Mouse (Mus musculus) kidney, adult 18-20 months (tissue): ENCODE measurements around the gene Pilrb1.

Experiments used
- DNase-seq: peaks from one replicate; pipeline ENCODE4 v3.0.0; 2021

Pilrb1 gene

DNA sequence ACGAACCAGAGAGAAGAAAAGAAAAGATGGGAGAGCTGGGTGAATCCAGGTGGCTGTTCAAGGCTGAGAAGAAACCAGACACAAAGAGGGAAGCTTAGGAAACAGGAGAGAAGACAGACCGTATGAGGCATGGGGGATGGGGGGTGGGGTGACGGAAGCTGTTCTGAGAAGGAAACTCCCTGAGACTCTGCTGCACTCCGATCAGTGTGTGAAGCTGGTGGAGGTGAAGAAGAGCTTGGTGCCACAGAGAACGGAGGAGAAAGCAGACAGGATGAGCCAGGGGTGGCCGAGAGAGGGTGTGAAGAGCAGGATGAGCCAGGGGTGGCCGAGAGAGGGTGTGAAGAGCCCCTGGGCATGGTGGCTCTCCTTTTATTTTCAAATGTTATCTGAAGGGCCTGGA is 31.5 kb downstream of the Pilrb1 start:
- DNase-seq: no peak

DNA sequence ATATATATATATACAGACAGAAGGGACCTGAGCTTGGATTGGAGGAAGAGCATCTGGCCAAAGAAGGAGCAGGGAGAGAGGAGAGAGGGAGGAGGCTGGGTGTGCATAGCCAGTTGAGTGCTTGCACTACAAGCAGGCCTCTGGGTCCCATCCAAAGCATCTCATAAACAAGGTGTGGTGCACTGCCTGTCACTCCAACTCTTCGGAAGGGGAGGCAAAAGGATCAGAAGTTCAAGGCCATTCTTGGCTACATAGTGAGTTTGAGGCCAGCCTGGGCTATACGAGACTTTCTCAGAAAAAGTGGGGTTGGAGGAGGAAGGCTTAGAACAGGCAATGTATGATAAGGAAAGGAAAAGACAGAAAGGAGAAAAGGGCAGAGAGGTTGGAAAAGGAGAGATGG is 31.9 kb downstream of the Pilrb1 start:
- DNase-seq: no peak

DNA sequence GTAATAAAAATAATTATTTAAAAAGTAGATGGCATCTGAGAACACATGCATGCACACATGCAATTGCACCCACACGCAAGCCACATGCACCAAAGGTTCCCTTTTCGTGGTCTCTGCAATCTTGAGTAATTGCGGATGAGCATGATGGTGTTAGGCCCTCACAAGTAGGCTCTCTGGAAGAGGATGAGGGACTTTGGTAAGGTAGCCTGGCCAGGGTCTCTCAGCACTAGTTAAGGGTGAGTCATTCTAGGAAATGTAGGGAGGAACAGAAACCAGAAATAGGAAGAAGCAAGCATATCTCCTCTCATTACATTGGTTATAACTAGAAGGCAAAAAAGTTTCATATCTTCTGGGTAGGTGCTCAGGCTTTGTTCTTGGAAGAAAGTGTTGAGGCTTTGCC is 32.9 kb downstream of the Pilrb1 start:
- no peak for DNase-seq

DNA sequence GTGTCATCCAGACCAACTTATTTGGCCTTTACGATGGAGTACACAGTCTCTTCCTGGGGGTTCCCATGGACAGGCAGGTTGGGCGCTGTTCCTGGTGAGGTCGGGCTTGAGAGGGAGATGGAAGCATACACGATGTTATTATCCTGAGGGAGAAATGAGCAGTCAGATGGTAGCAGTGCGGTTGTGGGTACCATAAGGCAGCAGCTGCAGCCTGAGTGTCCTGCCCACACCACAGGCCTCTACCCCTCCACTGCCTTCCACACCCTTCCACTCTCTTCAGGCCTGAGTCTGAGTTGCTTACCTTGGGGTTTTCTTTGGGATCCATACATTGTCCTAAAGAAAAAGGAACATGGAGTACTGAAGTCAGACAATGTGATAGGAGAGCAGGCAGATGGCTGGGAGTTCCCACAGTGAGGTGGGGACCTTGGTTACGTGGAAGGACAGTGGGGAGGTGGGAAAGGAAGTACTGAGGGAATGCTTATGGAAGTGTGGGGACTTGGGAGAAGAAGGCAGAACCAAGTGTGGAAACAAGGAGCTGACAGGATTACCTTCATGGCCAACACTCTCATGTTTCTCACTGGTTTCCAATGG is 34.4 kb downstream of the Pilrb1 start:
- no peak for DNase-seq

DNA sequence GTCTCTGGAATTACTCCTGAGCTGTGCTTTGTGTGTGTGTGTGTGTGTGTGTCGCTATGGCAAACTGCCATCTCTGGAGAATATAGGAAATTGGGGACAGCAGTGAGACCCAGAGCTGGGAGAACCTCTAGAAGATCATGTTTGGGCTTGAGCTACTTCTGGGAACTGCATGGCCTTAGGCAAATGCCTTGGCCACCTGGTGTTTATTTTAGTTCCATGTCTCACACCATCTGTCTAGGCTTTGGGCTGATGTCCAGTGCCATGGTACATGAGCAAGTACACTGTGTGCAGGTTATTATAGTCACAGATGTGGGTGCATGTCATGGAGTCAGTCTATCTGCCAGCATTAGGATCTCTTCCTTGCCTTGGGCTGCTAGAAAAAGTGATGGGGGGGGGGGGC is 35.3 kb downstream of the Pilrb1 start:
- DNase-seq: no peak

DNA sequence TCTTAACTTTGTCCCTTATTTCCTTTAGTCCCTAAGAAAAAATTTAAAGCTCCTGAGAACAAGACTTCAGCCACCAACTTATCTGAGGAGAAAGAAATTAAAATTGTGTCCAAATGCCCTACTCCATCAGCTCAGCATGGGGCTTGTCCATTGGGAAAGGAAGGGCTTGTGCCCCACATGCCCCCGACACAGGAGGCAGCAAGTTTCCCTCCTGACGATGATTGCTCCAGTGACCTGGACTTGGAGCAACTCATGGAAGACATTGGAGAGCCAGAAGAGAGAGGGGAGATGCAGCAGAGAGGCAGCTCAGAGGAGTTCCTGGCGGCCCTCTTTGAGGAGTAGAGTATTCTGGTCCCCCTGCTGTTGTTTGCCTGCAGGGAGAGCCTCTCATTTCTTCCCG is 35.8 kb downstream of the Pilrb1 start:
- no peak for DNase-seq

DNA sequence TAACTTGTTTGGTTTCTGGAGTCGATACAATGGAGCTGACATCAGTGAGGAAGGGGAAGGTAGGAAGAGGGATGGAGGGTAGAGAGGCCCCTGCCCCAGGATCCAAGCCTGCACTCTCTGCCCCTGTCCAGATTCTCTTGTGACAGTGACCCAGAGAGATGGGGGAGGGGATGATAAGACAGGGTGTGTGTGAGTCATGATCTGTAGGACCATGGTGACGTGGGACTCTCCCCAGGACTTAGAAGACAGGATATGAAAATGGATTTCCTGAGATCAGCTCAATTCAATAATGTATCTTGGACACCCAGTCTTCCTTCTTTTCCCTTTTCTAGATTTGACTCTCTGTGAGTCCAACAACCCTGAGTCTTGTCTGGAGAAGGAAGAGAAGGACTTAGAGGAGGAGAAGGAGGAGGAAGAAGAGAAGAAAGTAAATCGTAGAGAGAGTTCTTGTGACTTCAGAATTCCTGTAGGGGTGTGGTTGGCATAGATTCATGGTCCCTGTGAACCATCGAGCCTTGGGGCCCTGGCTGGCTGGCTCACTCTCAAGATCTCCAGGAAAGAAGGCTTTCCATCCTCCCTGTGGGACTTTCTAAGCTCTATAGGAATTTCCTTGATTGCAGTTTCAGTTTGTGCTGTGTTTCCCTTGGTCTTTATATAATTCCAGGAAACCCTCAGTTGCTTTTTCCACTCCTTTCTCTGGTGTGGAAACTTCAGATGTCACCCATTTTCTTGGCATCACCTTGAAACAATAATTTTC is 40.3 kb downstream of the Pilrb1 start:
- no peak for DNase-seq

DNA sequence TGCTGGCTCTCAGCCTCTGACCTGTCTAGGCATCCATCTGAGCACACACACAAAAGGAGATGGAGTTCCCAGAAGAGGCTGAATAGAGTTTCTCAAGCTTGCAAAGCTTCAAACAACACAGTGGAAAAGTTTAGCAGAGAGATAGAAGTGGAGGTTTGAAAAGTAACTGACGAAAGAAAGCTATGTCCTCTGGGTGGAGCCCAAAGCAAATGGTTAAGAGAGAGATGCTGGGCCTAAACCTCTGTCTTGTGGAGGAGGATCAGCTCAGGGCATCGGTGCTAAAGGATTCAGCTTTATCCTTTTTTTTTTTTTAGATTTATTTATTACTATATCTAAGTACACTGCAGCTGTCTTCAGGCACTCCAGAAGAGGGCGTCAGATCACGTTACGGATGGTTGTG is 49.6 kb downstream of the Pilrb1 start:
- DNase-seq: no peak

DNA sequence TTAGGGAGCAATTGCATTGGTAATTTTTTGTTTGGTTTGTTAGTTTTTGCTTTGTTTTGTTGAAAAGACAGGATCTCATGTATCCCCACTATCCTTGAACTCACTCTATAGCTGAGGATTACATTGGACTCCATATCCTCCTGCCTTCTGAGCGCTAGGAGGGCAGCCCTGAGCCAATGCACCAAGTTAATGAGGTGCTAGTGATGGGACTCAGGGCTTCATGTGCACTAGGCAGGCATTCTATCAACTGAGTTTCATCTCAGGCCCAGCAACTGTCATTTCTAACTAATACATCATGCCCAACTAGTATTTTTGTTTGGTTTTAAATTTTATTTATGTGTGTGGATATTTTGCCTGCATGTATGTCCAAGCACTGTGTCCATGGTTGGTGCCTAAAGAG is 51.7 kb downstream of the Pilrb1 start:
- DNase-seq: no peak
